Mouse (Mus musculus): Measurements from ENCODE around the gene Mis18a. TPM values are rescaled to one million over a fixed set of nuclear protein-coding genes. Genes with fewer than 3 reads are reported as not detected.

The Mis18a gene
- 1 to 10 TPM; 1.9 to 2.7 TPM for total RNA-seq (2021)
- long read RNA-seq, experiment 1, partial matches to known transcripts = 0 of 5 reads
- long read RNA-seq, experiment 1, other reads (novel, unspliced or antisense) = 1 of 5 reads
- long read RNA-seq, experiment 2 = 0 reads

- intact Hi-C loops (cut with DNase I; ENCODE audit: low total_unique reads) = no loop called here
- peak; percentile 95 for DNase-seq
Observed at GRCm38 (mm10) chr16:90727233-90728115, at the start of gene Mis18a. Mis18a (minus strand) TSS chr16:90727404.

GRCm38 (mm10) chr16:90775946-90776520, 48.8 kb upstream of the Mis18a start:
- intact Hi-C loops (cut with DNase I; ENCODE audit: low total_unique reads) = no loop called here
- no peak for DNase-seq

- no peak for DNase-seq
- intact Hi-C loops (cut with DNase I; ENCODE audit: low total_unique reads) = no loop called here
Observed at GRCm38 (mm10) chr16:90774646-90775045, 47.4 kb upstream of the Mis18a start.

- intact Hi-C loops (cut with DNase I; ENCODE audit: low total_unique reads) = no loop called here
- DNase-seq = no peak
Observed at GRCm38 (mm10) chr16:90774216-90774615, 47.0 kb upstream of the Mis18a start.

GRCm38 (mm10) chr16:90766919-90767454, 39.8 kb upstream of the Mis18a start:
- DNase-seq = no peak
- intact Hi-C loops (cut with DNase I; ENCODE audit: low total_unique reads) = no loop called here

GRCm38 (mm10) chr16:90765195-90765877, 38.1 kb upstream of the Mis18a start:
- intact Hi-C loops (cut with DNase I; ENCODE audit: low total_unique reads) = no loop called here
- DNase-seq = peak; percentile 25

GRCm38 (mm10) chr16:90760515-90760914, 33.3 kb upstream of the Mis18a start:
- intact Hi-C loops (cut with DNase I; ENCODE audit: low total_unique reads) = no loop called here
- DNase-seq = no peak

- intact Hi-C loops (cut with DNase I; ENCODE audit: low total_unique reads) = no loop called here
- no peak for DNase-seq
Observed at GRCm38 (mm10) chr16:90759335-90759734, 32.1 kb upstream of the Mis18a start.

GRCm38 (mm10) chr16:90753386-90753941, 26.3 kb upstream of the Mis18a start:
- no peak for DNase-seq
- intact Hi-C loops (cut with DNase I; ENCODE audit: low total_unique reads) = no loop called here

- intact Hi-C loops (cut with DNase I; ENCODE audit: low total_unique reads) = no loop called here
Observed at GRCm38 (mm10) chr16:90748169-90748568, 21.0 kb upstream of the Mis18a start.

GRCm38 (mm10) chr16:90747143-90747542, 19.9 kb upstream of the Mis18a start:
- DNase-seq = no peak
- intact Hi-C loops (cut with DNase I; ENCODE audit: low total_unique reads) = no loop called here

More at GRCm38 (mm10) chr16:90748169-90748568, 21.0 kb upstream of the Mis18a start:
- no peak for DNase-seq

- no peak for DNase-seq
- intact Hi-C loops (cut with DNase I; ENCODE audit: low total_unique reads) = no loop called here
Observed at GRCm38 (mm10) chr16:90738092-90738956, 11.1 kb upstream of the Mis18a start, which contains the start of gene Mrap. Mrap (plus strand) TSS chr16:90738207.

GRCm38 (mm10) chr16:90736672-90737270, 9.6 kb upstream of the Mis18a start:
- intact Hi-C loops (cut with DNase I; ENCODE audit: low total_unique reads) = no loop called here
- no peak for DNase-seq

- no peak for DNase-seq
- intact Hi-C loops (cut with DNase I; ENCODE audit: low total_unique reads) = no loop called here
Observed at GRCm38 (mm10) chr16:90735611-90736010, 8.4 kb upstream of the Mis18a start.

- DNase-seq = no peak
- intact Hi-C loops (cut with DNase I; ENCODE audit: low total_unique reads) = no loop called here
Observed at GRCm38 (mm10) chr16:90726600-90727227, 490 bp downstream of the Mis18a start.

GRCm38 (mm10) chr16:90724051-90724450, 3.2 kb downstream of the Mis18a start:
- DNase-seq = no peak
- intact Hi-C loops (cut with DNase I; ENCODE audit: low total_unique reads) = no loop called here

GRCm38 (mm10) chr16:90710313-90710712, 16.9 kb downstream of the Mis18a start:
- no peak for DNase-seq
- intact Hi-C loops (cut with DNase I; ENCODE audit: low total_unique reads) = loop anchor here (5.0 kb wide), 1 partner anchor 388 kb away; no protein-coding TSS in a partner anchor

Measured in gastrocnemius, postnatal 14 days (tissue).